Mouse (Mus musculus) cortical plate, adult 2 months (tissue): ENCODE measurements around the gene Asic2.

Source experiments
- CTCF ChIP-seq: fragments of 200-500 bp; IDR thresholded peaks from 2 replicates; pipeline ENCODE4 v1.5.1; 2011; ENCODE audit warnings: mild to moderate bottlenecking, control low read depth, low read length; ENCODE audit not compliant: insufficient read depth; ENCODE audit errors: extremely low read depth
- POLR2A ChIP-seq: fragments of 200-500 bp; IDR thresholded peaks from 2 replicates; pipeline ENCODE4 v1.6.1; 2011; ENCODE audit warnings: mild to moderate bottlenecking, low read length, control low read depth; ENCODE audit not compliant: insufficient read depth; ENCODE audit errors: extremely low read depth

- no peak for TF ChIP-seq POLR2A
- no peak for TF ChIP-seq CTCF
Observed at GRCm38 (mm10) chr11:81845010-81845685, 123.1 kb downstream of the Asic2 start.
